Mouse (Mus musculus) frontal cortex, postnatal 25 days (tissue): ENCODE data around the gene Trim66.
A peak's percentile ranks its signal among the peaks of the same experiment; 100 is the strongest.

ENCODE experiments used
- DNase-seq, 2 experiments: peaks; one replicate each; pipeline ENCODE4 v3.0.0; 2022; ENCODE audit warnings: low spot score in 2 of 2

The Trim66 gene

GRCm38 (mm10) chr7:109454856-109455255 lies 53.1 kb downstream of the Trim66 start:
- no peak for DNase-seq

GRCm38 (mm10) chr7:109448060-109448459 lies 59.9 kb downstream of the Trim66 start:
- no peak for DNase-seq

GRCm38 (mm10) chr7:109445012-109445411 lies 62.9 kb downstream of the Trim66 start:
- DNase-seq = peak; percentile 49 to 55

- DNase-seq = no peak
These were observed 65.2 kb downstream of the Trim66 start for GRCm38 (mm10) chr7:109442739-109443138.

GRCm38 (mm10) chr7:109440697-109441269 lies 67.2 kb downstream of the Trim66 start:
- no peak for DNase-seq

GRCm38 (mm10) chr7:109438781-109439591 lies 68.9 kb downstream of the Trim66 start, which contains the start of gene Stk33:
Gene Stk33 (minus strand): TSS chr7:109439081.
- DNase-seq = no peak

- no peak for DNase-seq
These were observed 83.3 kb downstream of the Trim66 start for GRCm38 (mm10) chr7:109424422-109425159.

GRCm38 (mm10) chr7:109422803-109423202 lies 85.1 kb downstream of the Trim66 start:
- no peak for DNase-seq

GRCm38 (mm10) chr7:109405491-109405890 lies 102.4 kb downstream of the Trim66 start:
- no peak for DNase-seq

- DNase-seq = no peak
These were observed 108.6 kb downstream of the Trim66 start for GRCm38 (mm10) chr7:109399299-109399698.
